In genomic region chr3:152208096-152208885, GRCm38 (mm10) we compare ENCODE assay signal across 8 mouse cellular contexts. TPM values are rescaled to one million over a fixed set of nuclear protein-coding genes. Genes with fewer than 3 reads are reported as not detected.
DNase-seq lines count a peak whose midpoint lies in the region; ATAC-seq and TF ChIP-seq lines count a peak whose summit lies in the region.
"Had no signal": no experiment of that assay in that cellular context is flagged by ENCODE, and none has a peak within 500 bp of the region (broad histone marks: within the 10 kb centered on the region; RNA-seq: fewer than 3 reads in every experiment).

No protein-coding gene starts in this region.

- TF ChIP-seq CTCF in kidney, adult 2 months (conservative IDR thresholded peaks at IDR 0.05; ENCODE audit: insufficient read depth, insufficient read length, low read depth, low read length), result no peak

- H3K9ac ChIP-seq in kidney, embryonic 16.5 days (replicated peaks; ENCODE audit: low read length), result no peak overlapping the region
- no peak overlapping the region for H3K9ac ChIP-seq in hindbrain, embryonic 12.5 days
- H3K9ac ChIP-seq in midbrain, embryonic 14.5 days (replicated peaks; ENCODE audit: low read length), result 0 out of 2 replicates have a peak overlapping the region, but pooled peaks have one; percentile 20

- H3K27ac ChIP-seq in kidney, adult 2 months (ENCODE audit: insufficient read depth, low read depth, low read length), result no peak overlapping the region
- H3K27ac ChIP-seq in kidney, embryonic 16.5 days (ENCODE audit: low read length), result no peak overlapping the region
- H3K27ac ChIP-seq in embryonic facial prominence, embryonic 10.5 days (replicated peaks), result no peak overlapping the region
- no peak overlapping the region for H3K27ac ChIP-seq in hindbrain, embryonic 12.5 days
- no peak overlapping the region for H3K27ac ChIP-seq in midbrain, embryonic 14.5 days (replicated peaks; ENCODE audit: low read depth, low read length)

- no peak for ATAC-seq in kidney, embryonic 16.5 days (ENCODE audit: low FRiP score, low TSS enrichment)
- ATAC-seq in hindbrain, embryonic 12.5 days (ENCODE audit: low FRiP score), result no peak
- no peak for ATAC-seq in midbrain, embryonic 14.5 days (ENCODE audit: low FRiP score, low TSS enrichment)
- ATAC-seq in megakaryocyte-erythroid progenitor cell, adult 5-6 weeks (replicated peaks; ENCODE audit: low FRiP score, low TSS enrichment, poor library complexity, severe bottlenecking), result no peak
- ATAC-seq: Patski had no signal

- H3K4me3 ChIP-seq in kidney, adult 2 months (ENCODE audit: insufficient read depth, low read depth, low read length), result no peak overlapping the region
- H3K4me3 ChIP-seq in kidney, embryonic 16.5 days (ENCODE audit: low read length), result no peak overlapping the region
- peak overlapping the region; percentile 99 for H3K4me3 ChIP-seq in embryonic facial prominence, embryonic 10.5 days
- no peak overlapping the region for H3K4me3 ChIP-seq in hindbrain, embryonic 12.5 days
- H3K4me3 ChIP-seq in midbrain, embryonic 14.5 days (replicated peaks; ENCODE audit: low read depth, low read length), result no peak overlapping the region

- no peaks in the 10 kb centered on the region for H3K27me3 ChIP-seq in kidney, adult 2 months (replicated peaks; ENCODE audit: control insufficient read depth, insufficient read depth, low read length)
- no peaks in the 10 kb centered on the region for H3K27me3 ChIP-seq in kidney, embryonic 16.5 days (ENCODE audit: insufficient read depth, low read length)
- no peaks in the 10 kb centered on the region for H3K27me3 ChIP-seq in embryonic facial prominence, embryonic 10.5 days (replicated peaks; ENCODE audit: low read depth, poor library complexity, severe bottlenecking)
- no peaks in the 10 kb centered on the region for H3K27me3 ChIP-seq in hindbrain, embryonic 12.5 days
- H3K27me3 ChIP-seq in midbrain, embryonic 14.5 days (ENCODE audit: control insufficient read depth, insufficient read depth, low read length), result no peaks in the 10 kb centered on the region
- H3K27me3 ChIP-seq: Patski had no signal

- no peaks in the 10 kb centered on the region for H3K9me3 ChIP-seq in kidney, embryonic 16.5 days (ENCODE audit: low read length)
- H3K9me3 ChIP-seq in embryonic facial prominence, embryonic 10.5 days, result no peaks in the 10 kb centered on the region
- no peaks in the 10 kb centered on the region for H3K9me3 ChIP-seq in hindbrain, embryonic 12.5 days (replicated peaks)
- no peaks in the 10 kb centered on the region for H3K9me3 ChIP-seq in midbrain, embryonic 14.5 days (ENCODE audit: control insufficient read depth, low read length)

- H3K36me3 ChIP-seq in kidney, adult 2 months (ENCODE audit: control insufficient read depth, insufficient read depth, low read length), result no peaks in the 10 kb centered on the region
- no peaks in the 10 kb centered on the region for H3K36me3 ChIP-seq in kidney, embryonic 16.5 days (ENCODE audit: insufficient read depth, low read length)
- H3K36me3 ChIP-seq in embryonic facial prominence, embryonic 10.5 days (replicated peaks), result peaks cover 27% of the 10 kb centered on the region
- H3K36me3 ChIP-seq in hindbrain, embryonic 12.5 days, result no peaks in the 10 kb centered on the region
- H3K36me3 ChIP-seq in midbrain, embryonic 14.5 days (ENCODE audit: control insufficient read depth, insufficient read depth, low read length), result 0 out of 2 replicates have a peak, but pooled peaks cover 4% of the 10 kb centered on the region

- H3K4me2 ChIP-seq in kidney, embryonic 16.5 days (replicated peaks; ENCODE audit: low read depth, low read length), result no peak overlapping the region; the same call in 1 of the 2 replicates
- H3K4me2 ChIP-seq in hindbrain, embryonic 12.5 days (replicated peaks), result peak overlapping the region; percentile 72
- H3K4me2 ChIP-seq in midbrain, embryonic 14.5 days (ENCODE audit: low read length), result peak overlapping the region; percentile 69

- WGBS in kidney, adult 2 months, result 81% methylated on average over 7 of the region's 7 CpGs
- WGBS in kidney, embryonic 16.5 days, result 90% methylated on average over 7 of the region's 7 CpGs
- WGBS in embryonic facial prominence, embryonic 10.5 days, result 94% methylated on average over 7 of the region's 7 CpGs
- WGBS in hindbrain, embryonic 12.5 days, result 95% methylated on average over 7 of the region's 7 CpGs
- 94% methylated on average over 7 of the region's 7 CpGs for WGBS in midbrain, embryonic 14.5 days

- H3K4me1 ChIP-seq in kidney, adult 2 months (ENCODE audit: control insufficient read depth, insufficient read depth, low read length), result peaks cover 18% of the 10 kb centered on the region
- H3K4me1 ChIP-seq in kidney, embryonic 16.5 days (ENCODE audit: insufficient read depth, low read length), result peaks cover 25% of the 10 kb centered on the region
- H3K4me1 ChIP-seq in embryonic facial prominence, embryonic 10.5 days, result peaks cover 29% of the 10 kb centered on the region
- H3K4me1 ChIP-seq in hindbrain, embryonic 12.5 days, result peaks cover 25% of the 10 kb centered on the region
- H3K4me1 ChIP-seq in midbrain, embryonic 14.5 days (ENCODE audit: control insufficient read depth, insufficient read depth, low read length), result peaks cover 24% of the 10 kb centered on the region

- DNase-seq in kidney, adult 2 months, result peak; percentile 22
- DNase-seq in embryonic facial prominence, embryonic 10.5 days (ENCODE audit: low spot score), result no peak
- no peak for DNase-seq in midbrain, embryonic 14.5 days
- no peak for DNase-seq in yolk sac, embryonic 10.5 days (ENCODE audit: low spot score)

- no peak for TF ChIP-seq POLR2A in kidney, adult 2 months (IDR thresholded peaks at IDR 0.05; ENCODE audit: low read depth, low read length)

RNA-seq across cellular contexts. Expression of gene Dnajb4, which starts 1.8 kb away (rescaled TPM):
- 5.5 and 9.8 TPM in 2 replicates for polyA plus RNA-seq in kidney, adult 2 months (2012; rRNA removed)
- polyA plus RNA-seq in kidney, embryonic 16.5 days (2015; fragmentation: Nextera tagmentation; extraction: Ambion mirVana), result 34.1 and 34.2 TPM in 2 replicates
- 18.5 and 20.1 TPM in 2 replicates for polyA plus RNA-seq in embryonic facial prominence, embryonic 10.5 days (2016; fragmentation: Nextera tagmentation; extraction: Ambion mirVana)
- polyA plus RNA-seq in hindbrain, embryonic 12.5 days (2016; fragmentation: Nextera tagmentation; extraction: Ambion mirVana), result 32.3 and 32.9 TPM in 2 replicates
- 39.5 and 41.3 TPM in 2 replicates for polyA plus RNA-seq in midbrain, embryonic 14.5 days (2014; fragmentation: Nextera tagmentation; extraction: Ambion mirVana)
- 29.5 and 34.9 TPM in 2 replicates for total RNA-seq in megakaryocyte-erythroid progenitor cell, adult 5-6 weeks (2014; fragmentation: Nextera tagmentation)
- total RNA-seq in megakaryocyte-erythroid progenitor cell, adult 5-6 weeks (2017), result 74.0 and 111 TPM in 2 replicates

RNA-seq across cellular contexts. Expression of gene Fubp1, which starts 1.9 kb away (rescaled TPM):
- 40.8 and 49.0 TPM in 2 replicates for polyA plus RNA-seq in kidney, adult 2 months (2012; rRNA removed)
- 258 and 286 TPM in 2 replicates for polyA plus RNA-seq in kidney, embryonic 16.5 days (2015; fragmentation: Nextera tagmentation; extraction: Ambion mirVana)
- 438 and 447 TPM in 2 replicates for polyA plus RNA-seq in embryonic facial prominence, embryonic 10.5 days (2016; fragmentation: Nextera tagmentation; extraction: Ambion mirVana)
- polyA plus RNA-seq in hindbrain, embryonic 12.5 days (2016; fragmentation: Nextera tagmentation; extraction: Ambion mirVana), result 359 and 362 TPM in 2 replicates
- polyA plus RNA-seq in midbrain, embryonic 14.5 days (2014; fragmentation: Nextera tagmentation; extraction: Ambion mirVana), result 219 and 279 TPM in 2 replicates
- 197 and 235 TPM in 2 replicates for total RNA-seq in megakaryocyte-erythroid progenitor cell, adult 5-6 weeks (2014; fragmentation: Nextera tagmentation)
- total RNA-seq in megakaryocyte-erythroid progenitor cell, adult 5-6 weeks (2017), result 282 and 332 TPM in 2 replicates

RNA-seq across cellular contexts. Expression of gene Gipc2, which starts 42.3 kb away (rescaled TPM):
- polyA plus RNA-seq in kidney, adult 2 months (2012; rRNA removed), result 109 and 146 TPM in 2 replicates
- 43.7 and 45.7 TPM in 2 replicates for polyA plus RNA-seq in kidney, embryonic 16.5 days (2015; fragmentation: Nextera tagmentation; extraction: Ambion mirVana)
- 3.6 TPM in 2 replicates for polyA plus RNA-seq in embryonic facial prominence, embryonic 10.5 days (2016; fragmentation: Nextera tagmentation; extraction: Ambion mirVana)
- 2.6 and 3.3 TPM in 2 replicates for polyA plus RNA-seq in hindbrain, embryonic 12.5 days (2016; fragmentation: Nextera tagmentation; extraction: Ambion mirVana)
- polyA plus RNA-seq in midbrain, embryonic 14.5 days (2014; fragmentation: Nextera tagmentation; extraction: Ambion mirVana), result 9.3 and 11.5 TPM in 2 replicates
- total RNA-seq in megakaryocyte-erythroid progenitor cell, adult 5-6 weeks (2014; fragmentation: Nextera tagmentation), result not detected in 2 replicates
- total RNA-seq in megakaryocyte-erythroid progenitor cell, adult 5-6 weeks (2017), result not detected in 2 replicates

RNA-seq across cellular contexts. Expression of gene Nexn, which starts 57.9 kb away (rescaled TPM):
- 0.11 and 0.38 TPM in 2 replicates for polyA plus RNA-seq in kidney, adult 2 months (2012; rRNA removed)
- 9.5 and 10.9 TPM in 2 replicates for polyA plus RNA-seq in kidney, embryonic 16.5 days (2015; fragmentation: Nextera tagmentation; extraction: Ambion mirVana)
- polyA plus RNA-seq in embryonic facial prominence, embryonic 10.5 days (2016; fragmentation: Nextera tagmentation; extraction: Ambion mirVana), result 3.9 and 5.7 TPM in 2 replicates
- polyA plus RNA-seq in hindbrain, embryonic 12.5 days (2016; fragmentation: Nextera tagmentation; extraction: Ambion mirVana), result 5.4 and 12.0 TPM in 2 replicates
- polyA plus RNA-seq in midbrain, embryonic 14.5 days (2014; fragmentation: Nextera tagmentation; extraction: Ambion mirVana), result 1.7 and 2.2 TPM in 2 replicates
- total RNA-seq in megakaryocyte-erythroid progenitor cell, adult 5-6 weeks (2014; fragmentation: Nextera tagmentation), result not detected in 2 replicates
- total RNA-seq in megakaryocyte-erythroid progenitor cell, adult 5-6 weeks (2017), result 1.3 and 1.8 TPM in 2 replicates
